Mouse (Mus musculus): ENCODE data around the gene Mvd.

The Mvd gene

DNA sequence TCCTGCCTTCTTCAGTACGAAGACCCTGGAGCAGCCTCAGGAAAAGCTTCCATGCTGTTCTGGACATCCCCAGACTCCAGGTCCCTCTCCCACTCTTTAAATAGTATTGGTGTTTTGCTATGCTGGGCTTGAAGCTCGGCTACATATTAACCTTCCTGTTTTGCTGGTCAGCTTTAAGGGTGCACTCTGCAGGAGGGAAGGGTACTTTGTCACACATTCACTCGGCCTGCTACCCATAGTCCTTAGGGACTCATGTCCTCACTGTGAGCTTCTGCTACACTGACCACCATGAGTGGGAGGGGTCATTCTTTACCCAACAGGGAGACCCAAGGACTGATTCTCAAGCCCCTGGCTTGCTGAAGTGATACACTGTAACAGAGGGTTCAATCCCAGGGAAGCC lies 12.6 kb downstream of the Mvd start:
- in situ Hi-C loops (cut with MboI, MseI) = loop anchor here (5.0 to 25.0 kb wide), 5 partner anchors 42 to 1132 kb away; partner anchors contain the start of genes Cdt1 (in 1 of the 2), Fbxo31 (in 1 of the 2), Map1lc3b (in 1 of the 2) and Zfpm1 (in 1 of the 2)

DNA sequence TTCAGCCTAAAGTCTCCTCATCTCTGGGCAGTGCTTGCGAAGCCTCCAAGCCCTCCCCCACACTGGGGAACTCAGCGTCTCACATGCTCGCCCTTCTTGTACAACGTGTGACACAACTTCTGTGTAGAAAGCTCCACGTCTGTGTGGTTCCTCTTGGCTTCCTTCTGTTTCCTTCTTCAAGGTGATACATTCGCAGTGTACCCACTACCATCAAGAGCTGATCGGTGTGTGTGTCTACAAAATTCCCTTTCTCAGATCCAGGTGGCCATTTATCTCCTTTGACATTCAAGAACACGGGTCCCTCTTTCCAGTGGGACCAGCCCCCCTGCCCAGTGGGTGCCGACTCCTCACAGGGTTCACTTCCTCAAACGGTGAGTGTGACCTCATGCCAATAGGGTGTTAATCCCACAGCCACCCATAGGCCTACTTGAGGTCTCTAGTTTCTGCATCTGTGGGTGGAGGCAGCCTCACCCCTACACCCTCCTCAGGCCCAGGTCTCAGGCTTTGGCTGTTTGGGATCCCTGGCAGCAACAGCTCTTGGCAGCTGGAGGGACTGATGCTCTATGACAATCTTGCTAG lies 13.1 kb downstream of the Mvd start:
- in situ Hi-C loops (cut with MboI, MseI) = loop anchor here (5.0 to 25.0 kb wide), 5 partner anchors 42 to 1132 kb away; partner anchors contain the start of genes Cdt1 (in 1 of the 2), Fbxo31 (in 1 of the 2), Map1lc3b (in 1 of the 2) and Zfpm1 (in 1 of the 2)

DNA sequence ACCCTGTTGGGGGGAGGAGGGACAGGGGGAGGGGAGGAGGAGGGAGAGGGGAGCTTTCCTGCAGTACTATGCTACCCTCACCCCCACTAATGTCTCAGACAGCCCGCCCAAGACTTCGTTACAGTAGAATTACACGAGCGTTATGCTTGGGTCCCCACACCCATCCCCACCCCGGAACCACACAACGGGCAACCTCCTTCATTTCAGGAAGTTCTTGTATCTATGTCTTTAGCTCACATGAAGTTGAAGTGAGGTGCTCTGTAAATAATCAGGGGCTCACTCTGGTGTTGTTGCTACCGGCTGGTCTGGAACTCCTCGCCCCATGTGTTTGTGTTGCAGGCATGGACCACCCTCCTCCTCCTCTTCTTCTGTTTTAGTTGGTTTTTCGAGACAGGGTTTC lies 15.1 kb downstream of the Mvd start:
- in situ Hi-C loops (cut with MboI, MseI) = loop anchor here in 1 of 2 experiments (25.0 kb wide), 2 partner anchors 841 to 1134 kb away; partner anchors contain the start of genes Fbxo31 and Map1lc3b

DNA sequence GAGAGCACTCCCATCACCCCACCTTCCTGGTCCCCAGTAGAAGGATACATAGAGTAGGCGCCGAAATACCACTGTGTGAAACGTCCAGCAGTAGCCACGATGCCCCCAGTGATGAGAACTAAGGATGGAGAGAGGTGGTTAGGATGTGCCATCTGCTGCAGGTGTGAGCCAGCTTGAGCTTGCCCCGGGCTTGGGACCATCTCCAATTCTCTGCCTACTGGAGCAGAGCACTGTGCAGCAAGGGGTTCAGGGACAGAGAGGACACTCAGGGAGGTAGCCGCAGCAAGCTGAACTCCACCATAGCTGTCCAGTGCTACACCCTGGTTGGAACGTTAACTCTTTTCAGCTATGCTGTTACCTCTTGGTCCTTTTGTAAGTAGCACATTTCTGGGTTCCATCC lies 15.6 kb downstream of the Mvd start:
- in situ Hi-C loops (cut with MboI, MseI) = loop anchor here in 1 of 2 experiments (25.0 kb wide), 2 partner anchors 840 to 1135 kb away; partner anchors contain the start of genes Fbxo31 and Map1lc3b

DNA sequence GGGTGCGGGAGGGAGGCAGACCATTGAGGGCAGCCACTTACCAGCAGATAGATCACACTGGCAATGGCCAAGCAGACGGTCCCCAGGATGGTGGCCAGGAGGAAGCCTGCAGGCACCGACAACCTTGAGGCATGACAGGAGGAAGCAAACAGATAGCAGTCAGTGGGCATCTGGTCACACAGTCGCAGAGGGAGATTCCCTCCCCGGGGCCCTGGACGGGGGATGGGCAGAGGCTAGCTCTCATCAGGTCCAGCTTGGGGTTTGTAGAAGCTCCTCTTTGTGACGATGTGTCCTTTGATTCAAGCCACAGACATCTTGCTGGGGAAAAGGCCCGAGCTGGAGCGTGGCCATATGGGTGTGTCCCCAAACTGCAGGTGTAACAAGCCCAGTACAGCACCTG lies 17.1 kb downstream of the Mvd start:
- in situ Hi-C loops (cut with MboI, MseI) = loop anchor here in 1 of 2 experiments (25.0 kb wide), 2 partner anchors 839 to 1136 kb away; partner anchors contain the start of genes Fbxo31 and Map1lc3b

DNA sequence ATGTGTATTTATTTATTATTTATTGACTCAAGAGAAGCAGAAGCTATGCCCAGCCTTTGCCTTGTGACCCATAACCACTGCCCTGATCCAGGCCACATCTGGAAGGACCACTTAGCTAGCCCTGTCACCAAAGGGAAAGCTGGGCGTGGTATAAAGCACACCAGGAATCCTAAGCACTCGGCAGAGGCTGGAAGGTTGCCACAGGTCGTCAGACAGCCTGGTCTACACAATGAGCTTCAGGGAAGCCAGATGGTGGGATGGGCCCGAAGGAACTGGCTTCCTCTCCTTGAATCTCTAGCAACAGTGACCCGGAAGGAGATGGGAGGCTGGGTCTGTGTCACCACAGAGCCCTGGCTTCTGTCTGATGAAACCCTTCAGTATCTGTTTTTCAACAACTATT lies 19.6 kb downstream of the Mvd start:
- in situ Hi-C loops (cut with MboI, MseI) = no loop called here

DNA sequence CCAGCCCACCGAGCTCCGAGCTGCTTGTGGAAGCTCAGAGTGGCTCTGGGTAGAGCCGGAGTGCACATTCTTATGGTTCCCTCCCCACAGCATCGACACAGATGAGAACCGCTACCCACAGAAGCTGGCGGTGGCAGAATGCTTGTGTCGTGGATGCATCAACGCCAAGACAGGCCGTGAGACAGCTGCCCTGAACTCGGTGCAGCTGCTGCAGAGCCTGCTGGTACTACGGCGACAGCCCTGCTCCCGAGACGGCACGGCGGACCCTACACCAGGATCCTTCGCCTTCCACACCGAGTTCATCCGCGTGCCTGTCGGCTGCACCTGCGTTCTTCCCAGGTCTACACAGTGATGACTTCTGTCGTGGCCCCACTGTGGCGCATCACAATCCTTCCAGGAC lies 20.0 kb downstream of the Mvd start:
- in situ Hi-C loops (cut with MboI, MseI) = no loop called here

DNA sequence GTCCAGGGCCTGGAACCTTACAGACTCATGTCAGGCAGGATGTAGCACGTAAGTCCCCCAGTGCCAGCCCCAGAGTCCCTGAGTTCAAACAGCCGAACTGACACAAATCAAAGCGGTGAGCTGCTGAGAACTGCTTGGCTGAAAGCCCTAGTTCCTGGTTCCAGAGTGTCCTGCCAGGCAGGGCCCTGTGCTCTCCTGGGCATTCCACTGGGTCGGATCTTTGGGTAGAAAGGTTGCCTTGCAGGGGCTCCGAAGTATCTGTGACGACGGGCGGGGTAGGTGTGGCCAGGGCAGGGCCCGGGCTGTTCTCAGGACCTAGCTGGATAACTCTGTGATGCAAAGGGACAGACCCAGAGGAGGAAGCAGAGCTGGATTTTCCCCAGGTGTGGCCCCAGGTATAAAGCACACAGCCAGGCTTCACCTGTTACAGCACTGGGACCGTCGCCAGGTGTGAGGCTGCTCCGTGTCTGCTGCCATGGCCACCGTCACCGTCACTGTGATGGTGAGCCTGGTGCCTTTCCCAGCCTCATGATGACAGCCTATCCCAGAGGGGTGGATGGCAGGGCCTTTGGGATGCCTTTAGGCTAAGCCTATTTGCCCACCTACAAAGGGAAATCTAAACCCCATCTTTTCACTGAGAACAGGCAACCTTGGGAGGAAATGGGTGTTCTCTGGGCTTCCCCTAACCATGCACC lies 21.7 kb downstream of the Mvd start, which contains the start of gene Il17c:
Il17c (plus strand) TSS at position 645 of the 695 bp plus-strand sequence.
- in situ Hi-C loops (cut with MboI, MseI) = no loop called here

DNA sequence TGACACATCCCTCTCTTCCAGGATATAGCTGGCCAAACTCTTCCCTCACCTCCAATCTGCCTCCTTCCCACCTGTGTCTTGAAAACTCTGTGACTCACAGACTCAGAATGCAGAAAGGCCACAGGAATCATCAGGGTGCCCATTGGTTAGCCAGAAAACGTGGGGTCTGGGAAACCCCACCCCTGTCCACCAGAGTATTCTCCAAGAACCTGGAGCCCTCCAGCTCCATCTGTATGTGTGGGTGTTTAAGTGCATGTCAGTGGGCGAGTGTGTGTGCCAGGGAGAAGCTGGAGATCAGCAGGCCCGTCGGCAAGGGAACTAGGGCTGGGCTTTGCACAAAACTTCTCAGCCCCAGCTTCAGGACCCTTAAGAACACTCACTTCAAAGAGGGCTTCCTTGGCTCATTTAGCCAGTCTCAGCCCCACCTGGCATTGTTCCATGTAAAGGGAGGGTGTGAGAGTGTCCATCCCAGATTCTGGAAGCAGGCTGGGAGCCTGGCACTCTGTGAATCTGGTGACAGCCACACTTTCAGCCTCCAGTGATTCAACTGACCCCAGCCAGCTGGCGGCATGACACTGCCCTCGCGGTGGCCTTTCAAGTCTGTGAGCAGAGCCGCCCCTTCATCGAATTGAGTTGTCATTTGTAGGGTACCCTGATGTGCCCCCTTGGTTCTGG lies 23.2 kb downstream of the Mvd start:
- in situ Hi-C loops (cut with MboI, MseI) = no loop called here

DNA sequence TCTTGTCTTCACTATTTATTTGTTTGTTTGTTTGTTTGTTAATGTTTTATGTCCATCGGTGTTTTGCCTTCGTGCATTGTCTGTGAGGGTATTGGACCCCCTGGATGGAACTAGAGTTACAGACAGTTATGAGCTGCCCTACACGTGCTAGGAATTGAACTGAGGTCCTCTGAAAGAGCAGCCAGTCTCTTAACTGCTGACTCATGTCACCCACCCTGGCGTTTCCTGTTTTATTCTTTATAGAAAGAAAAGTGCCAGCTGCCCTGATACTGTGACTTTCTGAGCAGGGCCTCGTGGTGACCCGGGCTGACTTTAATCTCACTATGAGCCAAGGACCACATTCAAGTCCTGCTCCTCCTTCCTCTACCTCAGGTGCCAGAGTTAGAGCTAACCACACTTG lies 27.7 kb downstream of the Mvd start:
- in situ Hi-C loops (cut with MboI, MseI) = no loop called here

DNA sequence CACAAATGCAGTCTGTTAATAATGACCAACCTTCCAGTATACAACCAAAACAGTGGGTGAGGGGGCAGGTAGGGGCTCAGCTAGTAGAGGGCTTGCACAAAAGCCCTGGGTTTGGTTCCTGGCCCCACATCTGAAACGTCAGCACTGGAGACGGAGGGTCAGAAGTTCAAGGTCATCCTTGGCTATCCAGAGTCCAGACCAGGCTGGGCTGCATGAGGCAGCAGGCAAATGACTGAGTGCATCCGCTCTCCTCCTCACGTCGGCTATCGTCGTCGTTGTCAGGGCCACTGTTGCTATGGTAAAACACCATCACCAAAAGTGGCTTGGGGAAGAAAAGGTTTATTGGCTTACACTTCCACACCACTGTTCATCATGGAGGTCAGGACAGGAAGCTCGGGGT lies 28.9 kb downstream of the Mvd start:
- in situ Hi-C loops (cut with MboI, MseI) = no loop called here

DNA sequence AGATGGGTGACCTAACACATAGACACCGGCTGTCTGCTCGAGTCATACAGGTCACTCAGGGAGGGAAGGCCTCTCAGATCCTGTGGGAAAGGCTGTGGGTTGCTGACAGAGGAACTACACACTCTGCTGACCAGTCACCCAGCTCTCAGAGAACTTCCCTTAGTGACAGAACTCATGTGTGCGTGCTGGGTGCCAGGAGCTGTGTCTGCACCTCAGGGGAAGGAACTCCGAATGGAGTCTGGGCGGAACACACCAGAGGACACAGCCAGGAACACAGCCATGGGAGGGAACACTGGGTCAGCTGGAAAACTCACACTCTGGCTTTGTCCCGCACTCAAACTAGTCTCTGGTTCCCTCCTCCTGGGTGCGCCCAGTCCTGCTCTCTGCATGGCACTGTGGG lies 35.5 kb downstream of the Mvd start:
- in situ Hi-C loops (cut with MboI, MseI) = no loop called here

DNA sequence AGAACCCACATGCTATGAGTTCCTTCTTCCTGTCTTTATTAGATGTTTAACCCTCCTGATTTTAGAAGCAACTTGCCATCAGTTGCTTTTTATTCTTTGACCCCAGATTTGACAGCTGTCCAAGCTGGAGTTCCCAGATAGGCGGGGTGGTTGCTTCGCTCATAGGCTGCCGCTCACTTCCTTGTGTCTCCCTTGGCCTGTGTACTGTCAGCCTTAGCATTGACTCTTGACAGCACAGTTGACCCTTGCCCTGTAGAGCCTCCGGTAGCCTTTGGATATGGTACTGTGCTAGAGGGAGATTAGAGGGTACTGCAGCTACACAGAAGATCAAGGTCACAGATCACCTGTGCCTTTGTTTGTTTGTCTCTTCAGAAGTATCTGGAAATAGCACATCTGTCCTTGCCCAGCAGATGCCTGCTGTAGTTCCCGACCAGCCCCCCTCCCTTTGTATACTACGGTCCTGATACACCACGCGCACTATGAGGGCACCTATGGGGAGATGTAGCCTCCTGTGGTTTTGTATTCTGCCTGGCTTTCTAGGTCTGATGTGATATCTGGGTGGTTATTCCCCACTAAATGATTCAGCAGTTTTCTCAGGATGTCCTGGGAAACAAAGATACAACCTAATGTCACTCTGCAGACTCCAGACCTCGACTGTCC lies 37.9 kb downstream of the Mvd start:
- in situ Hi-C loops (cut with MboI, MseI) = no loop called here

DNA sequence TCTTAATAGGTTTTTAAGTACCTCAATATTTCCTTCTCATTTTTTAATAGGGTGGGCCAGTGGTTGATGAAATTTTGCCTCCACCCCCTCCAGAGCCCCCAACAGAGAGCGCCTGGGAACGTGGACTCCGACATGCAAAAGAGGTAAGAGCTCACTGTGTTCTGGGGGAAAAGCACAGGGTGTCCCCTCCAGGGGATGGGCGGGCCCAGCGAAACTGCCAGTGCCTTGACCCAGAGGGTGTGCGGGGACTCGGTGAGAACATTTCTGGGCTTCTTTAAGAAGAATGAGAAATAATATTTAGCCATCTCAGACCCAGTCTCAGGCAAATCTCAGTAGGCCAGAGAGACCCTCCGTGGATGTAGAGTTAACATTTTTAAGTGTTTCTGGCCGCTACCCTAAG lies 45.0 kb downstream of the Mvd start:
- in situ Hi-C loops (cut with MboI, MseI) = no loop called here

DNA sequence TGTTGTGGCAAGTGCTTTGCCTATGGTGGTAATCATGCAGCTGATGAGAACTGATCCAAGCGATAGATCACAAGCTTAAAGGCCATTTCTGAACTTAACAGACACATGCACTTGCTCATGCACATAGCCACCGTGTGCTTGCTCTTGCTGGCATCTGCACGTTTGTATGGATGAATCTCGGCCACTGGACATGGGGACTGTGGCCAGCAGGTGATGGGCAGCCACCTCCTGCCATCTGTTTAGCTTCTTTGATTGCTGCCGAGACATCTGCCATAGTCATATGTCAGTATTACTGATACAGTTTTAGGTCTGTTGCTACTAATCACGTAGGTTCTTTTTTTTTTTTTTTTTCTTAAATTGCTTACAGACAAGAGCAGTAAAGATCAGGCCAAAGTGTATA lies 47.9 kb downstream of the Mvd start:
- in situ Hi-C loops (cut with MboI, MseI) = no loop called here

DNA sequence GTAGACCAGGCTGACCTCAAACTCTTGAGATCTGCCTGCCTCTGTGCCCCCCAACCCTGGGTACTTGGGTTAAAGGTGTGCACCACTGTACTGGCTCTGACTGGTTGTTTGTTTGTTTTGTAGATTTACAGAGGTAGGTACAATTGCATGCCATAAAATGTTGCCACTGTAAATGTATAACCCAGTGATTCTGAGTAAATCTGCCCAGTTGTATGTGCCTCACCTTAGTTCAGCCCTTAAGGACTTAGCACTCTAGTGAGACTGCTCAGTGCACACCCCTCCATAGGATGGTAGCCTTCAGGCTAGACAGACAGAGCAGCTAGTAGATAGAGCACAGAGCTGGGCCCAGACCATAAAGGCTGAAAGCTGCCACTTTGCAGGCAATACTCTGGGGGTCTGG lies 49.5 kb downstream of the Mvd start:
- in situ Hi-C loops (cut with MboI, MseI) = no loop called here

DNA sequence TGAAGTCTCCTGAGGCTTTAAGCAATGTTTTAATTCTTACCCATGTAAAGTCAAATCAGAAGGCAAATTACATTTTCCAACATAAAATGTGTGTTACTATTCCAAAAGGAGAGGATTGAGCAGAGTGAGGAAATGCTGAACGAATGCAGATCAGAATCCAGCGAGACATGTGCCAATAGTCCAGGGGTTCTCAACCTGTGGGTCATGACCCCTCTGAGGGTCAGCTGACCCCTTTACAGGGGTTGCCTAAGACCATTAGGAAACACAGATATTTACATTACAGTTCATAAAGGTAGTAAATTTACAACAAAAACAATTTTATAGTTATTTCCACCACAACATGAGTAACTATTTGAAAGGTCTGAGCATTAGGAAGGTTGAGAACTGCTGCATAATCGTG lies 52.5 kb downstream of the Mvd start:
- in situ Hi-C loops (cut with MboI, MseI) = no loop called here

DNA sequence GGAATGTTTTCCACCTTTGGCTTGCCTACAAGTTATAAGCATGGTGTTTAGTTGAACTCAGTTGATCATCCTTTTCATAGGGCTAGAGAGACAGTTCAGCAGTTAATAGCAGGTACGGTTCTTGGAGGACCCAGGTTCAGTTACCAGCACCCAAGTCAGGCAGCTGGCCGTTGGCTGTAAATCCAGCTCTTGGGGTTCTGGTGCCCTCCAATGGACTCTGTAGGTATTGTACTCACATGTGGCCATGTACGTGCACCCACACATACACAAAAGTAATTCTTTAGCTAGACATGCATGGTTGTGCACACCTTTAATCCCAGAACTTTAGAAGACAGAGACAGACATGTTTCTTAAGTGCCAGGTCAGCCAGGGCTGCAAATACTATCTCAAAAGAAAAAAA lies 53.9 kb downstream of the Mvd start:
- in situ Hi-C loops (cut with MboI, MseI) = no loop called here
